Mouse (Mus musculus) neural tube, embryonic 11.5 days (tissue): ENCODE measurements around the gene Mrps23. TPM values are rescaled to one million over a fixed set of nuclear protein-coding genes. Genes with fewer than 3 reads are reported as not detected.
"Not testable (repeated sequence)": the region's sequence is repeated elsewhere in the genome, so short reads cannot be mapped to it uniquely, and the experiment has no call there.

ENCODE experiments used
- ATAC-seq: fragments of 200-750 bp; cut with Nextera tagmentation; 2 replicates; pipeline ENCODE4 v1.8.0; 2017; ENCODE audit warnings: moderate number of reproducible peaks, mild to moderate bottlenecking, moderate TSS enrichment, moderate library complexity; ENCODE audit not compliant: insufficient read depth, low FRiP score, low TSS enrichment
- DNase-seq: peaks from one replicate; pipeline ENCODE4 v3.0.0-alpha.2; 2015; ENCODE audit warnings: low spot score
- H3K27ac ChIP-seq: fragments of 300-500 bp; sonication (generic); 2 replicates; pipeline ENCODE4 v1.5.1; 2014; ENCODE audit warnings: low read depth, mild to moderate bottlenecking, low read length
- H3K27me3 ChIP-seq: fragments of 300-500 bp; sonication (generic); 2 replicates; pipeline ENCODE4 v1.6.1; 2014; ENCODE audit warnings: mild to moderate bottlenecking, low read length, mixed read lengths; ENCODE audit not compliant: control insufficient read depth, insufficient read depth
- H3K36me3 ChIP-seq: fragments of 300-500 bp; sonication (generic); 2 replicates; pipeline ENCODE4 v1.6.1; 2014; ENCODE audit warnings: mild to moderate bottlenecking, low read length, moderate library complexity, mixed read lengths; ENCODE audit not compliant: control insufficient read depth, insufficient read depth
- H3K4me1 ChIP-seq: fragments of 300-500 bp; sonication (generic); 2 replicates; pipeline ENCODE4 v1.6.1; 2014; ENCODE audit warnings: low read length, mixed read lengths; ENCODE audit not compliant: control insufficient read depth, insufficient read depth
- H3K4me2 ChIP-seq: fragments of 300-500 bp; sonication (generic); 2 replicates; pipeline ENCODE4 v1.6.1; 2014; ENCODE audit warnings: low read depth, mild to moderate bottlenecking, moderate library complexity
- H3K4me3 ChIP-seq: fragments of 300-500 bp; sonication (generic); 2 replicates; pipeline ENCODE4 v1.5.1; 2014; ENCODE audit warnings: low read depth, low read length
- H3K9ac ChIP-seq: fragments of 300-500 bp; sonication (generic); 2 replicates; pipeline ENCODE4 v1.6.1; 2014; ENCODE audit warnings: mild to moderate bottlenecking, low read length
- H3K9me3 ChIP-seq: fragments of 300-500 bp; sonication (generic); 2 replicates; pipeline ENCODE4 v1.6.1; 2016; ENCODE audit warnings: low read length; ENCODE audit not compliant: control insufficient read depth
- WGBS: fragments of 180-500 bp; shearing (Covaris S2); extraction: QIAGEN DNeasy Blood & Tissue Kit; methylation state at CpG from one replicate; pipeline ENCODE4 v1.1.7; 2014; 5-methylcytosine and 5-hydroxymethylcytosine counted together
- polyA plus RNA-seq: library from polyadenylated mRNA; unstranded; fragments of >200 nt; fragmentation: Nextera tagmentation; extraction: Ambion mirVana; gene quantifications from 2 replicates; pipeline ENCODE4 v1.2.1, GENCODE M21; 2014

The Mrps23 gene
- polyA plus RNA-seq, 1 experiment from 2014 or later: 76.3 TPM

DNA sequence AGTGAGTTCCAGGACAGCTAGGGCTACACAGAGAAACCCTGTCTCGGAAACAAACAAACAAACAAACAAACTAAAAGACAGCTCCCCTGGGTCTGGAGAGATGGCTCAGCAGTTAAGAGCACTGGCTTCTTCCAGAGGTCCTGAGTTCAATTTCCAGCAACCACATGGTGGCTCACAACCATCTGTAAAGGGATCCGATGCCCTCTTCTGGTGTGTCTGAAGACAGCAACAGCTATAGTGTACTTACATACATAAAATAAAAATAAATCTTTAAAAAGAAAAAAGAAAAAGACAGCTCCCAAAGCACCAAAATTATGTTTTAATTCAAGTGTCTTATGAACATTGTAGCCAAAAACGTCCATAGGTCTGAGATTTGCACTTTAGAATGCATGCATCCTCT is 8.5 kb upstream of the Mrps23 start:
- not testable (repeated sequence) for H3K9me3 ChIP-seq, ATAC-seq, H3K4me3 ChIP-seq, DNase-seq, H3K36me3 ChIP-seq, H3K4me2 ChIP-seq, H3K4me1 ChIP-seq, H3K9ac ChIP-seq, H3K27ac ChIP-seq
- H3K27me3 ChIP-seq: peaks cover 30% of the 10 kb centered on the region
- 86% methylated on average over 3 of the region's 3 CpGs for WGBS

DNA sequence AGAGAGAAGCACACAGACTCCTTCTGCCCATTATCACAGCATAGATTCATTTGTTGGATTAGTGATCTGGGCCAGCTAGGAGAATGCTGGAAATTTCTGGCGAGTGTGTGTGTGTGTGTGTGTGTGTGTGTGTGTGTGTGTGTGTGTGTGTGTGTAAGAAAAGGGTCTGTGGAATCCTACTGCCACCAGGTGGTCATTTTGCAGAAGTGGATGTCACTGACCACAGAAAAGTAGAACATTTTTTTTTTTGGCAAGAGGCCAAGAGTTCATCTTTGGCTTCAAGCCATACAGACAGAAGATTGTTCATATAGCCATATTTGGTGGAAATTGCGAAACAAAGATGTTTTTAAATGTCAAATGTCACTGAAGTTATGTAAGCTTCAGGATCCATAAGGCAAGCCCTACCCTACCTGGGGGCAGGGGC is 7.0 kb upstream of the Mrps23 start:
- 18% methylated on average over 2 of the region's 2 CpGs for WGBS
- DNase-seq (peak; percentile 66), ATAC-seq (no peak)
- Histone ChIP-seq H3K4me2 (no peak overlapping the region), H3K9me3 (no peaks in the 10 kb centered on the region), H3K27ac (no peak overlapping the region), H3K4me1 (peaks cover 6% of the 10 kb centered on the region; the same call in 1 of the 2 replicates), H3K9ac (no peak overlapping the region), H3K27me3 (peaks cover 24% of the 10 kb centered on the region), H3K4me3 (no peak overlapping the region), H3K36me3 (no peaks in the 10 kb centered on the region)

DNA sequence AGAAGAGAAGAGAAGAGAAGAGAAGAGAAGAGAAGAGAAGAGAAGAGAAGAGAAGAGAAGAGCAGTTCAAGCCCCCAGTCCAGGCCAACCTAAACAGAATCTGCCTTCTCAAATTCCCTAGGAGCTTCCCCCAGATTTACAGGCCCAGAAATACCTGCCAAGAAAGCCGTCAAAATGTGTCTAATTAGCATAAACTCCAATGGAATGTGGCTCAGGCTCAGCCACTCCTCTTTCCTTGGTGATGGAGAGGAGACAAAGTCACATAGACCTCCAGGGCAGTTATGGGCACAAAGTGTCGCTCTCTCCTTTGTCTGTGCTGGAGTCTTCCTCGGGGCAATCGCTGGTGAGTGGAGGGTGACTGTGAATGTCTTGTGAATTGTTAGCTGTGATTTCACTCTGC is 6.0 kb upstream of the Mrps23 start:
- 24% methylated on average over 4 of the region's 4 CpGs for WGBS
- H3K4me2 ChIP-seq: no peak overlapping the region
- H3K27me3 ChIP-seq: peaks cover 16% of the 10 kb centered on the region
- no peak overlapping the region for H3K9ac ChIP-seq
- H3K27ac ChIP-seq: no peak overlapping the region
- DNase-seq (no peak), ATAC-seq (no peak)
- H3K36me3 ChIP-seq: no peaks in the 10 kb centered on the region
- H3K4me1 ChIP-seq: peaks cover 8% of the 10 kb centered on the region
- H3K9me3 ChIP-seq: no peaks in the 10 kb centered on the region
- no peak overlapping the region for H3K4me3 ChIP-seq

- no peaks in the 10 kb centered on the region for H3K27me3 ChIP-seq
- no peak for ATAC-seq
- no peaks in the 10 kb centered on the region for H3K36me3 ChIP-seq
- no peak for DNase-seq
- WGBS: 66% methylated on average over 2 of the region's 2 CpGs
- H3K4me1 ChIP-seq: peaks cover 12% of the 10 kb centered on the region
- H3K4me3 ChIP-seq: no peak overlapping the region
- H3K9me3 ChIP-seq: no peaks in the 10 kb centered on the region
- no peak overlapping the region for H3K27ac ChIP-seq
- H3K9ac ChIP-seq: no peak overlapping the region
- no peak overlapping the region for H3K4me2 ChIP-seq
These were observed 3.0 kb upstream of the Mrps23 start for GRCm38 (mm10) chr11:88201172-88201571.

DNA sequence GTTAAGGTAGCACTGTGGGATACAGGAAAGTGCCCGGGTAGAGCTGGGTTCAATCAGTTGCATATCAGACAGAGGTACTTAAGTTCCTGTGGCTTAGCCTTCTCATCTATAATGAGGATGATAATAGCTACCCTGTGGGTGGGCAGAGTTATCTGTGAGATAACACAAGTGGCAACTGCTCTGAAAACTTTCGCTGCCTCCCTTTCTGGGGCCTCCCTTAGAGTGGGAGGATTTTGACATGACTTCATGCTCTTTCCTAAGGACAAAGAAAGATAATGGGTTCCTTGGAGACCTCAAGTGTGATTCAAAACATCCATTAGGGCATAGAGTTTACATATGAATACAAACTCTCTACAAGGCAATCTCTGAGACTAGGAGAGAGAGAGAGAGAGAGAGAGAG is 2.1 kb upstream of the Mrps23 start:
- Histone ChIP-seq H3K27ac (no peak overlapping the region), H3K9me3 (no peaks in the 10 kb centered on the region), H3K4me1 (peaks cover 13% of the 10 kb centered on the region), H3K9ac (no peak overlapping the region), H3K36me3 (no peaks in the 10 kb centered on the region), H3K4me2 (no peak overlapping the region), H3K27me3 (no peaks in the 10 kb centered on the region), H3K4me3 (no peak overlapping the region)
- WGBS: 7% methylated on average over 2 of the region's 2 CpGs
- DNase-seq (no peak), ATAC-seq (no peak)

- no peak for DNase-seq
- no peak overlapping the region for H3K27ac ChIP-seq
- peak overlapping the region; percentile 81 for H3K9ac ChIP-seq
- peak overlapping the region; percentile 92 for H3K4me2 ChIP-seq
- no peaks in the 10 kb centered on the region for H3K27me3 ChIP-seq
- H3K9me3 ChIP-seq: no peaks in the 10 kb centered on the region
- no peaks in the 10 kb centered on the region; the same call in 1 of the 2 replicates for H3K36me3 ChIP-seq
- peak; percentile 20; the same call in 1 of the 2 replicates for ATAC-seq
- H3K4me3 ChIP-seq: peak overlapping the region; percentile 88
- 33% methylated on average over 30 of the region's 30 CpGs for WGBS
- peaks cover 14% of the 10 kb centered on the region for H3K4me1 ChIP-seq
These were observed 593 bp downstream of the Mrps23 start for GRCm38 (mm10) chr11:88204593-88205368.

GRCm38 (mm10) chr11:88206576-88206975 is 2.4 kb downstream of the Mrps23 start:
- not testable (repeated sequence) for DNase-seq

GRCm38 (mm10) chr11:88207697-88208096 is 3.5 kb downstream of the Mrps23 start:
- Histone ChIP-seq H3K9me3 (no peaks in the 10 kb centered on the region), H3K4me1 (peaks cover 14% of the 10 kb centered on the region), H3K9ac (no peak overlapping the region), H3K36me3 (peaks cover 9% of the 10 kb centered on the region), H3K4me3 (no peak overlapping the region), H3K27me3 (no peaks in the 10 kb centered on the region), H3K27ac (no peak overlapping the region), H3K4me2 (no peak overlapping the region)
- 95% methylated on average over 2 of the region's 2 CpGs for WGBS
- DNase-seq (no peak), ATAC-seq (no peak)

More at GRCm38 (mm10) chr11:88206576-88206975, 2.4 kb downstream of the Mrps23 start:
- WGBS: 91% methylated on average over 8 of the region's 8 CpGs
- not testable (repeated sequence) for H3K4me3 ChIP-seq, H3K4me2 ChIP-seq, H3K27me3 ChIP-seq, H3K36me3 ChIP-seq, H3K9ac ChIP-seq, ATAC-seq, H3K27ac ChIP-seq, H3K9me3 ChIP-seq
- H3K4me1 ChIP-seq: peaks cover 14% of the 10 kb centered on the region
